Mouse (Mus musculus) heart, postnatal 36 days (tissue): ENCODE data around the gene Duxbl1. TPM values are rescaled to one million over a fixed set of nuclear protein-coding genes. Genes with fewer than 3 reads are reported as not detected.
"Not testable (repeated sequence)": the region's sequence is repeated elsewhere in the genome, so short reads cannot be mapped to it uniquely, and the experiment has no call there.

Experiments used
- DNase-seq, 2 experiments: peaks; one replicate each; pipeline ENCODE4 v3.0.0; 2021 to 2022
- intact Hi-C: fragments of 180-260 bp; cut with DNase I; formaldehyde crosslinking; loops from one replicate; pipeline ENCODE4 v1.15.1; 2025
- total RNA-seq, 2 experiments: library from RNA; stranded (reverse); gene quantifications; 2 replicates each; pipeline ENCODE4 v1.2.3; 2021

Duxbl1 gene
- under 1 TPM in 1 of 2 experiments, not detected in 1; 0.14 TPM for total RNA-seq

DNA sequence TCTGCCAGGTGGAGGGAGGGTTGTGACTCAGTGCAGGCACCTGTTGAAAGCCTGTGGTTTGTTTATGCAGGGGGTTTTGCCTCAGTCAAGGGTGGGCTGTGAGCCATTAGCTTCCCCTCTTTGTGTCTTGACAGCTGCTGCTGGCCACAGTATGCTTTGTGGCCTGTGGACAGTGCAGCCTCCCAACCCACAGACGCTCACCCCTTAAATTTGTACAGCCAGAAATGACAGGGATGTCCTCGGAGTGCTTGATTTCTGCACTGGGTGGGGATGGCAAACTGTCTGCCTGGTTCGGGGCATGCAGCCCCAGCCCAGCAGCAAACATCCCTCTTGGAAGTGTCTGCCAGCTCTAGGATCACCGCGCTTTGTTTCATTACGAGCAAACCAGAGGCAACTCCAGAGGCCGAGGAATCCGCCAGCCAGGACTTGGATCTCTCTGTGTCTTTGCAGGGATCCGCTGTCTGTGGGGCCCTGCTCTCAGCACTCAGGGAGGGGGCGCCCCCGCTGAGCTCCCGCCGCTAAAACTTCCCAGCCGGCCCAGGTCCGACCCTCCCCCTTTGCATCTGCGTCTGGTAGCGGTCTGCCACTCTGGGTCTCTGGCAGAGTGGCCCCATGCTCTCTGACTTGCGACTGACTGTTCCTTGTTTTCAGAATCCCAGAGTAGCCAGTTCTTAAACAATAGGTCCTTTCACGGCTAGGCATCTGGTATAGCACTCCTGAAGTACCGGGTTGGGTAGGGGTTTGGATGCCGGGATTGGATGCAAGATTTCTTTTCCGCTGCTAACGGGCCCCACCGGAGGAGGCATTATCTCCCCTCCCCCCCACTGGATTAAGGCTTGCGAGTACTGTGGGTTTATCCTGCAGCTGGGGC lies at the start of gene Duxbl1:
Gene Duxbl1 (plus strand): TSS at position 207 of the 871 bp plus-strand sequence.
- DNase-seq, intact Hi-C loops: not testable (repeated sequence)

DNA sequence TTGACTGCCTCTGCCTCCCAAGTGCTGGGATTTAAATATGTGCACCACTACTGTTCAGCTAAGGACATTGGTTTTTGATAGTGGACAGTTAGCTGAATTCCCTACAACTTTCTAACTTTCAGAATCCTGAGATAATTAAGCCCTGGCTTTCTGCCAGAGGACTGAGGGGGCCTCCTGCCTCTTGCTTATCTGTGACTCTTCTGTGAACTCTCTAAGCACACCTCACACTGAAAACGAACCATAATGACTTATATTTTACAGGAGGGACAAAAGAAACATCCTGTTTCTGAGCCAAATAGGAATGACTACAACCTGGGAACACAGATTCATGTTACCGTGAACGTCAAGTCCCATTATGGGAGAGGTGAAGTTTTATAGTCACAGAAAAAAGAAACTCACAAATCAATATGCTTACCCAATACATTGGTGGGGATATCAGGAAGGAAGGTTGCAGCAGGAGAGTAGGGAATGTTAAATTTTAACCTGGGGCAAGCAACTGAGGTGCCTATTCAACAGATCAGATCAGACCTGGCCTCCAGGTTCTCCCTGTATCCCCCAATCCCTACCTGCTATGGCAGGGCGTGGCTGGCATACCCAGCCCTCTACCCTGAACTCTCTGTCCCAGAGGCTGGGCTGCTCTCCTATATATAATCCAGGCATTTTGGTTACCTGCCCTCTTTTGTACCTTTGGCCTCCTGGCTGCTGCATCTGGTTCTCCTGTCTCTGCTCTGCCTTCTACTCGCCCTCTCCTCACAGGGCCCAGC lies 41.3 kb upstream of the Duxbl1 start:
- intact Hi-C loops: not testable (repeated sequence)

GRCm38 (mm10) chr14:25938004-25938403 lies 40.4 kb upstream of the Duxbl1 start, which contains the start of gene Cphx1:
TSS of gene Cphx1 (plus strand) at chr14:25938304.
- intact Hi-C loops, DNase-seq: not testable (repeated sequence)

More for the DNA sequence above, 41.3 kb upstream of the Duxbl1 start:
- DNase-seq: not testable (repeated sequence)

DNA sequence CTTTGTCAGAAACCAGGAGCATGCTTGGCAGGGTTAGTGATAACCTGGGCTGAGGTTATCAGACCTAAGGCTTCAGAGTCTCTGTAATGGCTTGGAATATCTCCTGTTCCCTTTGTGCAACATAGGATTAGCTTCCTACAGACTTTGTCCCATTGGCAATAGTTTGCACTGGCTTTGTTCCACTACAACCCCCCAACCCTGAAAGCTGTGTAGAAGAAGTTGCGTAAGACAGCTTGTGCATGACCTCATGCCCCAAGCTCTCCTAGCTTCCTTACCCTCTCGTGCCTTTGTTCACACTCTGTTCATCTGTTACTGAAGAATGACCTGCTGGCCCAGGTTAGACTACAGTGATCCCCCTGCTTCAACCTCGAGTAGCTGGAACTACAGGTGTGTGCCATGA lies 20.5 kb upstream of the Duxbl1 start:
- DNase-seq, intact Hi-C loops: not testable (repeated sequence)

GRCm38 (mm10) chr14:25979242-25979941 lies 1.0 kb downstream of the Duxbl1 start:
- intact Hi-C loops: not testable (repeated sequence)

GRCm38 (mm10) chr14:25981880-25982279 lies 3.5 kb downstream of the Duxbl1 start:
- intact Hi-C loops, DNase-seq: not testable (repeated sequence)

More at GRCm38 (mm10) chr14:25979242-25979941, 1.0 kb downstream of the Duxbl1 start:
- not testable (repeated sequence) for DNase-seq

DNA sequence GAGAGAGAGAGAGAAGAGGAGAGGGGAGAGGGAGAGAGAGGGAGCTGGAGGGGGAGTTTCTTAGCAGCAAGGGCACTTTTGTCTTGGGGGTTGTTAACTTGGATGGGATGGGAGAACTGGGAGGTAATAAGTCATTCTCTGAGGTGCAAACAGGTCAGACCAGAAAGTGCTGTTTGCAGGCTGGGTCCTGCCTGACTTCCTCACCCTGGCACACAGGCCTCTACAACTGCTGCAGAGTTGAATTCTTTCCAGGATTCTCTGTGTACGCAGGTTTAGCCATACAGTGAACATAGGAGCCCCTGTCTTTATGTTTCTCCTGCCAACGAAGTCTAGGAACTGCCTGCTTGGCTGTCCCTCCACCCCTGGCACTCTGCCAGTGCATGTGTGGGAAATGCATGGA lies 29.1 kb downstream of the Duxbl1 start:
- intact Hi-C loops, DNase-seq: not testable (repeated sequence)

GRCm38 (mm10) chr14:26016414-26016813 lies 38.0 kb downstream of the Duxbl1 start:
- intact Hi-C loops, DNase-seq: not testable (repeated sequence)

GRCm38 (mm10) chr14:26021555-26021954 lies 43.2 kb downstream of the Duxbl1 start:
- intact Hi-C loops, DNase-seq: not testable (repeated sequence)

- DNase-seq, intact Hi-C loops: not testable (repeated sequence)
These were observed 44.5 kb downstream of the Duxbl1 start for GRCm38 (mm10) chr14:26022831-26023230.

DNA sequence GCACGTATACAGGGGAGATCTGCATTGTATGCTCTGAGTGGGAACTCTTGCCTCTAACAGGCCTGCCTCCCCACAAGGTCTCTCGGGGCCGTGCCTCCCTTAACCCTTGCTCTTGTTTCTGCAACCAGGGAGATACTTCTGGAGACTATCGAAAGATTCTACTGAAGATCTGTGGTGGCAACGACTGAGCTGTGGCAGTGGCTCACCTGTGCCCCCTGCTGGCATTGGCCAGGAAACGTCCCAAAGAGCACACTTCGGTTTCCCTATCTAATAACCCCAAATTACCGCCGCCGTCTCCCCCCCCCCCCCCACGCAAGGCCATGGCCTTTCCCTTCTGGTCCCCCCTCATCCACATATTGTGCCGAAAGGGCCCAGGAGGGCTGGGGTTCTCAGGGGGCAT lies 47.3 kb downstream of the Duxbl1 start:
- intact Hi-C loops, DNase-seq: not testable (repeated sequence)

DNA sequence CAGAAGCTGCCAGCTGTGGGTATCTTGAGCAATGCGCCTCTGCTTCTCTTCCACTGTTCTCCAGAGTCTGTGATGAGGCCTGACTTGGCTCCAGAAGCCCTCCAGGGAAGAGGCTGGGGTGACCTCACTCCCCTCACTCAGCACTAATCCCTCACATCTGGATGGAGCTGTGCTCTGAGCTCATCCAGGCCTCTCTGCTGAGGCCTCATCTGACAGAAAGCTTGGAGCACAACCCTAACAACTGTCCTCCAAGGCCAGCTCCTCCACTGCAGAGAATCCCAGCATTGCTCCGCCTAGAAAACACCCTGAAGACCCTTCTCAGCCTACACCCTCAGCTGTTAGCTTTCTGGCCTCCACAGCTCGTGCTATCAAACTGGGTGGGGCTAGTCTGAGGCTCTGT lies 56.0 kb downstream of the Duxbl1 start:
- DNase-seq, intact Hi-C loops: not testable (repeated sequence)

DNA sequence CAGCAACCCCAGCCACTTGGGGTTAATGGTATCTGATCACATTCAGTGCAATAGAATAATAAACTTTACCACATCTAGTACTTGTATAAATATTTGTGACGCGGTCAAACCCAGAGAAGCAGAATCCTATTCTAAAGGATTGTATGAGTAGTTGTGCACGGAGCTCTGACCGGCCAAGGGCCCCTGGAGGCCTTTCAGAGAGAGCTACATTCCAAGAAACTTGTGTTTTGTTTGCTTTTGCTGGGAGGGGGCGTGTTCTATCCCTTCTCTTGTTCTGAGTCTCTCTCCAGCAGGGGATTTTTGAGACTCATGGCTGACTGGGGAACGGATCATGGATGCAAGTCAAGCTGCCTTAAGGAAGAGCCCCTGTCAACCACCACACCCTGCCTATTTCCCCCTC lies 57.1 kb downstream of the Duxbl1 start:
- intact Hi-C loops, DNase-seq: not testable (repeated sequence)

Other genes with a start within 250 kb of the Duxbl1 start
- 10 to 100 TPM; 35.0 to 39.0 TPM for gene Zcchc24, start 209.5 kb upstream of the Duxbl1 start, total RNA-seq
- gene Anxa11, start 136.4 kb upstream of the Duxbl1 start, total RNA-seq: 10 to 100 TPM; 81.8 to 87.0 TPM
- gene Plac9a, start 75.5 kb upstream of the Duxbl1 start, total RNA-seq: 1 to 10 TPM; 2.0 to 2.4 TPM
- gene Tmem254a, start 50.9 kb upstream of the Duxbl1 start, total RNA-seq: 1 to 10 TPM in 1 of 2 experiments, under 1 TPM in 1; 0.75 to 1.2 TPM
- not detected for gene Cphx1, start 40.3 kb upstream of the Duxbl1 start, total RNA-seq
- gene Gm9780, start 64.1 kb downstream of the Duxbl1 start, total RNA-seq: 10 to 100 TPM; 17.7 to 21.2 TPM
- gene Tmem254c, start 88.8 kb downstream of the Duxbl1 start, total RNA-seq: 1 to 10 TPM; 6.3 to 9.3 TPM
- not detected for gene Cphx2, start 102.9 kb downstream of the Duxbl1 start, total RNA-seq
- not detected for gene Cphx3, start 103.7 kb downstream of the Duxbl1 start, total RNA-seq
- gene Duxbl2, start 139.8 kb downstream of the Duxbl1 start, total RNA-seq: not detected
- gene Plac9b, start 203.9 kb downstream of the Duxbl1 start, total RNA-seq: 10 to 100 TPM; 48.1 to 57.6 TPM
- 1 to 10 TPM; 2.6 to 3.6 TPM for gene Tmem254b, start 228.5 kb downstream of the Duxbl1 start, total RNA-seq